Mouse (Mus musculus) lung, embryonic 15.5 days (tissue): Measurements from ENCODE around the gene Qrfp. TPM values are rescaled to one million over a fixed set of nuclear protein-coding genes. Genes with fewer than 3 reads are reported as not detected.

Experiments
- ATAC-seq: fragments of 200-750 bp; cut with Nextera tagmentation; 2 replicates; pipeline ENCODE4 v1.8.0; 2017; ENCODE audit warnings: moderate number of reproducible peaks, borderline replicate concordance; ENCODE audit not compliant: low FRiP score, low TSS enrichment; ENCODE audit errors: extremely low read depth
- H3K27ac ChIP-seq: fragments of 300-500 bp; sonication (generic); 2 replicates; pipeline ENCODE4 v1.5.1; 2015; ENCODE audit warnings: moderate library complexity, mild to moderate bottlenecking, inconsistent platforms
- H3K27me3 ChIP-seq: fragments of 300-500 bp; sonication (generic); 2 replicates; pipeline ENCODE4 v1.6.1; 2015; ENCODE audit warnings: inconsistent platforms
- H3K36me3 ChIP-seq: fragments of 300-500 bp; sonication (generic); 2 replicates; pipeline ENCODE4 v1.6.1; 2015; ENCODE audit warnings: inconsistent platforms
- H3K4me1 ChIP-seq: fragments of 300-500 bp; sonication (generic); 2 replicates; pipeline ENCODE4 v1.6.1; 2015; ENCODE audit warnings: inconsistent platforms
- H3K4me2 ChIP-seq: fragments of 300-500 bp; sonication (generic); 2 replicates; pipeline ENCODE4 v1.6.1; 2015; ENCODE audit warnings: inconsistent platforms, mild to moderate bottlenecking, moderate library complexity
- H3K4me3 ChIP-seq: fragments of 300-500 bp; sonication (generic); 2 replicates; pipeline ENCODE4 v1.5.1; 2015; ENCODE audit warnings: mild to moderate bottlenecking, inconsistent platforms
- H3K9ac ChIP-seq: fragments of 300-500 bp; sonication (generic); 2 replicates; pipeline ENCODE4 v1.6.1; 2015; ENCODE audit warnings: inconsistent platforms
- H3K9me3 ChIP-seq: fragments of 300-500 bp; sonication (generic); 2 replicates; pipeline ENCODE4 v1.6.1; 2016; ENCODE audit warnings: inconsistent platforms
- WGBS: fragments of 180-500 bp; shearing (Covaris S2); methylation state at CpG from one replicate; pipeline ENCODE4 v1.1.7; 2015; 5-methylcytosine and 5-hydroxymethylcytosine counted together
- polyA plus RNA-seq: library from polyadenylated mRNA; unstranded; fragments of >200 nt; fragmentation: Nextera tagmentation; extraction: Ambion mirVana; gene quantifications from 2 replicates; pipeline ENCODE4 v1.2.1, GENCODE M21; 2015

The Qrfp gene
- polyA plus RNA-seq, 1 experiment from 2014 or later = 0.14 TPM

DNA sequence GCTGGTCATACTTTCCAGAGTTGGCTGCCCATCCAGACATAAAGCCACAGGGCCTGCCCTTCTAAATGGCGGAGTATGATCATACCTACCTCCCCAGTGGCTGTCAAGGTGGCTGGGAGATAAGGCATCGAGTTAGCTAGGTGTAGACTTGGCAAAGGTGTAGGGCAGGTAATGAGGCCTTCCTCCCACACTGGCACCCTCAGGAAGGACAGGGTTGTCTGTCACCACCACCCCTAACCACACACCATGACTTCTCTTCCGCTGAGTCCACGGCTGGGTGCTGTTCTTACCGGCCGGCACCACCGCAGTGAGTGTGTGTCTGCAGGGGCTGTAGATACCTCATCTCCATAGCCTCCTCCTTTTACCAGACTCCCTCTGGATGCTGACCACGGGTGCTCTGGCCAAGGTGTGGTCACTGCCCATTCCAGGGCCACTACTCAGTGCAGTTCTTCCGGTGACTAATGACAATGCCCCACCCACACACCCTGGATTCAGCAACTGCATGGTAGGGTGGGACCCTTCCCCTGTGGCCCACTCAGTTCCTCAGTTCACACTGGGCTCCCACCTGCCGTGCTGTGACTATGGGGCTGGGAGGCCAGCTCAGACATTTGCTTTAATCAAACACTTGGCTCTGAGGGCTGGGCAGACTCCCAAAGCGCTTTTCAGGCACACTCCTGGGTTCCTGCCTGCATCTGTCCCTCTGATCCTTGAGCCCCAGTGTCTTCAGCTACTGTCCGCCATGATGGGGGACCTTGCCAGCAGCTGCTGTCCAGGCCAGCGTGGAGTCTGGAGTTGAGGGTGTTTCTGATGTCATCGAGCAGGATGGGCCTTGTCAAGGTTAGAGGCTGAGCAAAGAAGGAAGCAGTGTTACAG is 942 bp upstream of the Qrfp start:
- Histone ChIP-seq H3K4me3 (no peak overlapping the region), H3K9me3 (no peaks in the 10 kb centered on the region), H3K4me1 (peaks cover 12% of the 10 kb centered on the region; the same call in 1 of the 2 replicates), H3K27me3 (peaks cover 3% of the 10 kb centered on the region; the same call in 1 of the 2 replicates), H3K9ac (no peak overlapping the region), H3K36me3 (no peaks in the 10 kb centered on the region), H3K27ac (no peak overlapping the region), H3K4me2 (no peak overlapping the region)
- 67% methylated on average over 14 of the region's 14 CpGs for WGBS
- ATAC-seq = no peak

DNA sequence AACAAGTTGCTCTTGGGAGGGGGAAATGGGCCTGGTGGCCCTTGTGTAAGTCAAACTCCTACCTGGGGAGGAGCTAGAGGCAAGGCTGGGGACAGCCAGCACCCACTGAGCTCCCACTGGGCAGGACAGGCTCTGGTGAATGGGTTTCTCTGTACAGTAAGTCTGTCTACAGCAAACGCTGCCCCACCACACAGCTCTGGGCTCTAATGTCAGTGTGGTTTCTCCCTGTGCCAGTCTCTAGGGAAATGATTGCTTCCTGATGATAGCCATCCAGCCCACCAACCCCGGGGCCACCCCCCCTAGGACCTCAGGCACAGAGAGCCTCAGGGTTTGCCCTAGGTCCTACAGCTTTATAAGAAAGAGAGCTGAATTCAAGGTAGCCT is 1.0 kb downstream of the Qrfp start:
- H3K4me2 ChIP-seq = no peak overlapping the region
- no peak overlapping the region for H3K27ac ChIP-seq
- WGBS = 46% methylated on average over 2 of the region's 2 CpGs
- peaks cover 12% of the 10 kb centered on the region; the same call in 1 of the 2 replicates for H3K4me1 ChIP-seq
- peaks cover 2% of the 10 kb centered on the region for H3K36me3 ChIP-seq
- no peaks in the 10 kb centered on the region for H3K9me3 ChIP-seq
- no peaks in the 10 kb centered on the region for H3K27me3 ChIP-seq
- H3K9ac ChIP-seq = no peak overlapping the region
- H3K4me3 ChIP-seq = no peak overlapping the region
- ATAC-seq = no peak

DNA sequence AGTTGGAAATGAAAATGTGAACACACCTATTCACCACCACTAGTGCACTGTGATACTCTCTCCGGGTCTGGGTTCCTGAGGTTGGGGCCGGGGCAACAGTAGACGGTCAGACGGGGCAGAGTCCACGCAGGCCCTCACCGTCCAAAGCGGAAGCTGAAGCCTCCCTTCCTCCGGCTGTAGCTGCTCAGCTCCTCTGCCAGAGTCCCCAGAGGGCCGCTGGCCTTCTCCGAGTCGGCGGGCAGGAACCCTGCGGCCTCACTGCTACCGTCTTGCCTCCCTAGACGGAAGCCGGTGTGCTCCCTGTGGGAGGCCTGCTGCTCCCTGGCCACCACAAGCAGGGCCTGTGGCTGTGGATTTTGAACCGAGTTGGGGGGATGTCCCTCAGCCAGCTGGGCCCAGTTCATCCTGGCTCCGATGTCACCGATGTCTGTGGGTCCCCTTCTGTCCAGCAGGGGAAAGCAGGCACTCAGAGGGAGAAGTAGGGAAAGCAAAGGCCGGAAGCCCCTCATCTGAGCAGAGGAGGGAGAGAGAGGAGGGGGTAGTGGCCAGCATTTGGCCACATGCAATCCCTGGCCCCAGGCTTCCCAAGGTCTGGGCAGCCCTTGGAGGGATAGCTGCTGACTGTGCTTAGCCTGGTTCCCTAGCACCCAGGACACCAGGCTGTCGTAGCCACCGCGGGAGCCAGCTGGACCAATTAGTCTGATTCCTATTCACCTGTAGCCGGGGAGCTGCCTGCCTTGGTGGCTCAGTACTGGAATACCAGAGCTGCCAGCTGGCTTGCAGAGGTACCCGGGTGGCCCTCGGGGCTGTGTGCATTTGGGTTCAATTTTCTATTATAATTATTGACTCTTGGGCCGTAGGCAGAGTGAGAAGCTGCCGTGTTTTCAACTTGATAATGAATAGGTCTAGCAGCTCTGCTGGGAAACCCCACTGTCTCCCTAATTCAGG is 1.7 kb downstream of the Qrfp start:
- 44% methylated on average over 28 of the region's 28 CpGs for WGBS
- ATAC-seq = 0 out of 2 replicates have a peak, but pooled peaks have one; percentile 11

DNA sequence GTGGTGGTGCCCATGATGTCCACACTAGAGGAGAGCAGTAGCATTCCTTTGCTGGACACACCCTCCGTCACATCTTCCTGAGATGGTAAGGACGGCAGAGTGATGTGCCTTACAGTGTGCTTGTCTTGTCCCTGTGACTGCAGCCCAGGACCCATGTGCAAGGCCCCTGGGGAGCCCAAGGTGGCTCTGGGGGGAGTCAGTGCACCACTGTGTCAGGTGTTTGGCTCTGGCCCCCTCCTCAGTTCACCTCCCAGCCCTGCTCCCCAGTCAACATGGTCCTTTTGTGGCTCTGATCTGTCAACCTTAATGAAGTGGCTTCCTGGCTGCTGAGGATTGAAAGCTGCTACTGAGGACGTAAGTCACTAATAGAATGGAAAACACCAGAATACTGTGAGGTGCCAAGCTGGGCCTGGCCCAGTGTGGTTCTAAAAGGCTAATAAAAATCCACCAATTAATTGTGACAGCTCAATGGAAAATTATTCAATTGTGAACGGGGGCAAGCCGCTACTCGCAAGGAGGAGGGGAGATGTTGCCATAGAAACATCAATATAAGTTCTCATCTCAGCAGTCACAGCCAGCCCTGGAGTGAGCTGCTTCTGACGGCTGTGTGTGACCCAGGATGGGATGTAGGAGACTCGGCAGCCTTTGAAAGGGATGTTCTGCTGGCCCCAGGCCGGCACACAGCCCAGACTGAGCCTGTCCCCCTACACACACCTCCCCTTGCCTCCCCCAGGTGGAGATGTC is 3.6 kb downstream of the Qrfp start:
- ATAC-seq = no peak
- H3K9me3 ChIP-seq = no peaks in the 10 kb centered on the region
- H3K4me1 ChIP-seq = peaks cover 16% of the 10 kb centered on the region
- H3K4me3 ChIP-seq = no peak overlapping the region
- no peak overlapping the region for H3K27ac ChIP-seq
- peaks cover 28% of the 10 kb centered on the region for H3K36me3 ChIP-seq
- H3K4me2 ChIP-seq = no peak overlapping the region
- no peaks in the 10 kb centered on the region for H3K27me3 ChIP-seq
- no peak overlapping the region for H3K9ac ChIP-seq
- WGBS = 44% methylated on average over 9 of the region's 9 CpGs

More for the DNA sequence above, 1.7 kb downstream of the Qrfp start:
- Histone ChIP-seq H3K27ac (no peak overlapping the region), H3K4me1 (peaks cover 12% of the 10 kb centered on the region; the same call in 1 of the 2 replicates), H3K27me3 (no peaks in the 10 kb centered on the region), H3K4me3 (no peak overlapping the region), H3K4me2 (no peak overlapping the region), H3K36me3 (peaks cover 9% of the 10 kb centered on the region), H3K9ac (no peak overlapping the region), H3K9me3 (no peaks in the 10 kb centered on the region)

DNA sequence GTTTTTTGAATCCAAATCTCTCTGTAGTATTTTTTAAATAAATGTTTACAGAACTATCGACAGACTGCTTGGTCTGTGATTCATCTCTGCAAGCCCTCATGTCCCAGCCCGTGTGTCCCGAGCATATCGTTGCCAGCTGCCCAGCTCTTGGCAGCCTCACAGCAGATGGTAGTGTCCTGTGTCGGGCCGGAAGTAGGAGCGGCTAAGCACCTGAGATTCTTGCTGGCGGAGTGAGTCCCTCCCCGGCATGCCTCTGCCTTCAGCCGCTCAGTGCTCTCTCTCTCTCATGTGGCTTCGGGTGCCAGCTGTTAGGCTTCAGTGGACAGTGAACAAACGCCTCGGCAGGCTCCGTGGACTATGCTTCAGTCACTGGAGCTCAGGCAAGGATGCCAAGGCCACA is 6.9 kb downstream of the Qrfp start:
- 48% methylated on average over 14 of the region's 14 CpGs for WGBS
- Histone ChIP-seq H3K9me3 (no peaks in the 10 kb centered on the region), H3K9ac (no peak overlapping the region), H3K36me3 (peaks cover 61% of the 10 kb centered on the region), H3K4me2 (no peak overlapping the region), H3K27me3 (no peaks in the 10 kb centered on the region), H3K4me3 (no peak overlapping the region), H3K27ac (peak overlapping the region; percentile 12; the same call in 1 of the 2 replicates), H3K4me1 (peaks cover 5% of the 10 kb centered on the region; the same call in 1 of the 2 replicates)
- no peak for ATAC-seq

DNA sequence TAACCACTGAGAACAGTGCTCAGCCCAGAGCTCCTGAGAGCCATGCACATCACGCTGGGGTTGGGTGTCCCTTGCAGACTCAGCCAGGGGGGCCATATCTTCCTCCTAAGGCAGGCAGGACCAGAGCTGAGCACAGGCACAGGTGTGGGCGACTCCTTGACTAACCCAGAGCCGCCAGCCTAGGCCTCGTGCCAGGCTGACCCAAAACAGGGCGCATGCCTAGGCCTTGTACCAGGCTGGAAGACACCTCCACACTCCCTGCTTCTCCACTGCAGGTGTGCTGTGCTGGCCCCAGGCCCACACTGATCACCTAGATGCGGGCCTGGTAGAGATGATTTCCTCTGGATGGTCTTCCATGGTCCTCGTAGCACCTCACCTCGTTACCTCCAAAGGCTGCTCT is 7.6 kb downstream of the Qrfp start:
- Histone ChIP-seq H3K4me2 (no peak overlapping the region), H3K9me3 (no peaks in the 10 kb centered on the region), H3K27me3 (no peaks in the 10 kb centered on the region), H3K36me3 (peaks cover 68% of the 10 kb centered on the region), H3K9ac (no peak overlapping the region), H3K27ac (no peak overlapping the region), H3K4me1 (peaks cover 5% of the 10 kb centered on the region; the same call in 1 of the 2 replicates), H3K4me3 (no peak overlapping the region)
- 85% methylated on average over 8 of the region's 8 CpGs for WGBS
- no peak for ATAC-seq

DNA sequence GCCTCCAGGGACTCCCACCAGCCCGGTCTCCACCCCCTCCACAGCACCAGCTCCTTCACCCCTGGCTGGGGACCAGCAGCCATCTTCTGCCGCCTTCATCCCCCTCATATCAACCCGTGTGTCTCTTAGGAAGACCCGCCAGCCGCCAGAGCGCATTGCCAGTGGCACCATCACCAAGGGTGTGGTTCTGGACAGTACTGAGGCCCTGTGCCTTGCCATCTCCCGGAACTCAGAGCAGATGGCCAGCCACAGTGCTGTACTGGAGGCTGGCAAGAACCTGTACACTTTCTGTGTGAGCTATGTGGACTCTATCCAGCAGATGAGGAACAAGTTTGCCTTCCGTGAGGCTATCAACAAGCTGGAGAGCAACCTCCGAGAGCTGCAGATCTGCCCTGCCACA is 9.0 kb downstream of the Qrfp start:
- no peaks in the 10 kb centered on the region for H3K27me3 ChIP-seq
- 80% methylated on average over 9 of the region's 9 CpGs for WGBS

DNA sequence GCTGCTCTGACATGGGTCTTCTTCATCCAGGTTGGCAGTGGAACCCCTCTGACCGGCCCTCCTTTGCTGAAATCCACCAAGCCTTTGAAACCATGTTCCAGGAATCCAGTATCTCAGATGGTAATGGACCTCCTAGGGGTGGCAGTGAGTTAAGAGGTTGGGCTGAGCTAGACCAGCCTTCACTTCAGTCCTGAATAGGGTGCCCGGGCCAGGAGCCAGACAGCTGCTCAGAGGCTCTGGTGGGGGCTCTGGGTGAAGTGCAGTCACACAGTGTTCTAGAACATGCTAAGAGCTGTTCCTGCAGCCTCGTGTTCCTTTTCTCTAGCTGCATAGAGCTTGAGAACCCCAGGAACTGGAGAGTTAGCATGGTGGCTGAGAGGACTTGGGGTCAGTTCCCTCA is 13.4 kb downstream of the Qrfp start:
- no peaks in the 10 kb centered on the region for H3K27me3 ChIP-seq
- H3K4me2 ChIP-seq = no peak overlapping the region
- H3K9me3 ChIP-seq = no peaks in the 10 kb centered on the region
- H3K4me3 ChIP-seq = no peak overlapping the region
- no peak overlapping the region for H3K9ac ChIP-seq
- no peaks in the 10 kb centered on the region for H3K4me1 ChIP-seq
- H3K27ac ChIP-seq = no peak overlapping the region
- WGBS = 88% methylated on average over 3 of the region's 3 CpGs
- no peak for ATAC-seq
- H3K36me3 ChIP-seq = peaks cover 98% of the 10 kb centered on the region

More for the DNA sequence above, 9.0 kb downstream of the Qrfp start:
- no peak overlapping the region for H3K9ac ChIP-seq
- no peak overlapping the region for H3K4me3 ChIP-seq
- peaks cover 5% of the 10 kb centered on the region; the same call in 1 of the 2 replicates for H3K4me1 ChIP-seq
- no peak for ATAC-seq
- H3K9me3 ChIP-seq = no peaks in the 10 kb centered on the region
- H3K36me3 ChIP-seq = peaks cover 82% of the 10 kb centered on the region
- no peak overlapping the region for H3K27ac ChIP-seq
- no peak overlapping the region for H3K4me2 ChIP-seq

DNA sequence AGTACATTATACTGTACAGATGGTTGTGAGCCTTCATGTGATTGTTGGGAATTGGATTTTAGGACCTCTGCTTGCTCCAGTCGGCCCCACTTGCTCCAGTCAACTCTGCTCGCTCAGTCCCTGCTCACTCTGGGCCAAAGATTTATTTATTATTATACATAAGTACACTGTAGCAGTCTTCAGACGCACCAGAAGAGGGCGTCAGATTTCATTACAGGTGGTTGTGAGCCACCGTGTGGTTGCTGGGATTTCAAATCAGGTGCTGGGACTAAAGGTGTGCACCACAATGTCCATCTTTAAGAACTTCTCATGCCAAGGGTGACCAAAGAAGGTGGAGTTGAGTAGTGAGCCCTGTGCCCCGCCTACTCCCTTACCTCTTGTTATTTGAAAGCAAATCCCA is 17.8 kb downstream of the Qrfp start:
- no peak overlapping the region for H3K4me3 ChIP-seq
- ATAC-seq = no peak
- no peak overlapping the region for H3K4me2 ChIP-seq
- no peak overlapping the region for H3K27ac ChIP-seq
- WGBS = 69% methylated on average over 6 of the region's 6 CpGs
- no peaks in the 10 kb centered on the region for H3K9me3 ChIP-seq
- H3K4me1 ChIP-seq = no peaks in the 10 kb centered on the region
- H3K36me3 ChIP-seq = peaks cover 96% of the 10 kb centered on the region
- no peak overlapping the region for H3K9ac ChIP-seq
- H3K27me3 ChIP-seq = no peaks in the 10 kb centered on the region

DNA sequence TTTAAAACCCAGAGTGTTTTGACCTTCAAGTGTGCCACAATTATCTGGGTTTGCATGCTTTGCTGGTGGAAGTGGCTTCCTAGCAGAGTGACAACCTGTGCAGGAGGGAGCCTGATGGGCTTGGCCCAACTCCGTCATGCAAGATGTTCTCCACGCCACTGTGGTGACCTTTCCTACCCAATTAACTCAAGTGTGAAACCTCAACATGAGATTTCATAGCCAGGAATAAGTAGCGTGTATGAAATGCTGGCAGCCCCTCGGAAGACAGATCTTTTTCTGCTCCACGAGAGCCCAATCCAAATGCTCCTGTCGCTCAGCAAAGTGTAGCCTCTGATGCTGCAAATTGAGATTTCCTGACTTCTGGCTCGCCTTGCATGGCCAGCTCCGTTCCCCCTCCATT is 19.1 kb downstream of the Qrfp start:
- Histone ChIP-seq H3K36me3 (peaks cover 96% of the 10 kb centered on the region), H3K9me3 (no peaks in the 10 kb centered on the region), H3K27me3 (no peaks in the 10 kb centered on the region), H3K27ac (no peak overlapping the region), H3K4me2 (no peak overlapping the region), H3K9ac (no peak overlapping the region), H3K4me3 (no peak overlapping the region), H3K4me1 (no peaks in the 10 kb centered on the region)
- 85% methylated on average over 8 of the region's 8 CpGs for WGBS
- ATAC-seq = no peak

DNA sequence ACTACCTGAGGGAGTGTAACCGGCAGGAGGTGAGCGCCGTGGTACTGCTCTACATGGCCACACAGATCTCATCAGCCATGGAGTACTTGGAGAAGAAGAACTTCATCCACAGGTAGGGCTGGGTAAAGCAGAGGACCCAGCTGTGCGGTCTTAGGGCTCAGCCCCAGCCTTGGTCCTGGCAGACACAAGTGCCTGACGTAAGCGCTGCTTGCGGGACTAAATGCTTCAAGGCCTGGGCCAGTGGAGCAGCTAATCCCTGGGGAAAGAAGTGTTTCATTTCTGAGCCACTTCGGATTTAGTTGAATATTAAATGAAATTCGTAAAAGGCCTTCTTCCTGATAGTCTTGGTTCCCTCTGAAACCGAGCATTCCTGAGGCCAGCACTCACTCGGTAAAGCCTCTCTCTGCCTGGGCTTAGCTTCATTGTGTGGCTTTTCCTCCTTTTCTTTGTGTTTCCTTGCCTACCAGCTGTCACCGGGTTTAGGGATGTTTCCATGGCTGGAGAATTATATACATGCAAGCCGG is 19.6 kb downstream of the Qrfp start:
- no peak overlapping the region for H3K27ac ChIP-seq
- H3K36me3 ChIP-seq = peaks cover 96% of the 10 kb centered on the region
- H3K4me3 ChIP-seq = no peak overlapping the region
- H3K9me3 ChIP-seq = no peaks in the 10 kb centered on the region
- H3K4me1 ChIP-seq = no peaks in the 10 kb centered on the region
- 84% methylated on average over 13 of the region's 13 CpGs for WGBS
- no peaks in the 10 kb centered on the region for H3K27me3 ChIP-seq
- ATAC-seq = no peak
- no peak overlapping the region for H3K4me2 ChIP-seq
- no peak overlapping the region for H3K9ac ChIP-seq
